Mouse (Mus musculus): ENCODE data around the gene Fiz1. TPM values are rescaled to one million over a fixed set of nuclear protein-coding genes. Genes with fewer than 3 reads are reported as not detected.

Gene Fiz1
- polyA plus RNA-seq, 1 experiment from 2014 or later, result 48.6 TPM

DNA sequence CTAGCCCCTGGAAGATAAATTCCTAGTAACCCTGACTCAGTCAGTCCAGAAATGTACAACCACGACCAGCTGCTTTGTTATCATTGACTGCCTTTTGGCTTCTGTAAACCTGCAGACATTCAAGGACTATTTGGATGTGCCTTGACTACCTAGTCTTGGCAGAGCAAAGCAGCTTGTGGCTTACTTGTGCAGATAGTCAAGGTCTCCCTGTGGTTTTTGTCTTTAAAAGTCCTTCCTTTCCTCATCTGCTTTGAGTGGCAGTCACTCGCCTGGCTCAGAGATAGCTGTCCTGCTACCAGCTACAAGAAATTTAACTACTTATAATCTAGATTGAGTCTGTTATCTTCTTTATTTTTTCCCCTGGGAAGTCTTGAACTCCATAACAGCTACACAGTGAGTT is 30.5 kb upstream of the Fiz1 start:
- no peaks in the 10 kb centered on the region for H3K27me3 ChIP-seq (ENCODE audit: control insufficient read depth, insufficient read depth, low read length)
- no peak overlapping the region for H3K27ac ChIP-seq (ENCODE audit: low read depth, low read length)
- ATAC-seq (ENCODE audit: low FRiP score, low TSS enrichment), result no peak
- H3K9me3 ChIP-seq (ENCODE audit: control insufficient read depth, low read length), result no peaks in the 10 kb centered on the region
- no peaks in the 10 kb centered on the region for H3K4me1 ChIP-seq (ENCODE audit: control insufficient read depth, insufficient read depth, low read length)
- no peaks in the 10 kb centered on the region for H3K36me3 ChIP-seq (ENCODE audit: control insufficient read depth, insufficient read depth, low read length)
- no peak overlapping the region for H3K9ac ChIP-seq (ENCODE audit: low read depth, low read length)
- 85% methylated on average over 2 of the region's 2 CpGs for whole genome bisulfite sequencing
- H3K4me3 ChIP-seq (ENCODE audit: low read length), result no peak overlapping the region
- no peak overlapping the region for H3K4me2 ChIP-seq (replicated peaks; ENCODE audit: low read depth, low read length)

DNA sequence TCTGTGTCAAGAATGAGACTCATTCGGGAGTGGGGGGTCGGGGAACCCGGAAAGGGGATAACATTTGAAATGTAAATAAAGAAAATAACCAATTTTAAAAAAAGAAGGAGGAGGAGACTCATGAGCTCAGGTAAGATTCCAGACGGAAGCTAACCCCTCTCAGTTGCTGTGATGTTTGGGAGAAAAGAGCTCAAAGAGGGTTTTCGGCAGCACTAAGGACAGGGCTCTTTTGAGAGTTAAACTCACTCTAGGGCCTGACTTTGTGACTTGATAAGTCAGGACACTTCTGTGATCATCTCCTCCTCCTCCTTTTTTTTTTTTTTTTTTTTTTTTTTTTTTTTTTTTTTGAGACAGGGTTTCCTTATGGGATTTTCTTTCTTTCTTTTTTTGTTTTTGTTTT is 24.4 kb upstream of the Fiz1 start:
- WGBS, result 45% methylated on average over 5 of the region's 5 CpGs
- Histone ChIP-seq H3K36me3 (ENCODE audit: control insufficient read depth, insufficient read depth, low read length) (peaks cover 19% of the 10 kb centered on the region; the same call in 1 of the 2 replicates), H3K9me3 (ENCODE audit: control insufficient read depth, low read length) (0 out of 2 replicates have a peak, but pooled peaks cover 3% of the 10 kb centered on the region), H3K27ac (ENCODE audit: low read depth, low read length) (0 out of 2 replicates have a peak overlapping the region, but pooled peaks have one; percentile 94), H3K4me2 (replicated peaks; ENCODE audit: low read depth, low read length) (peak overlapping the region; percentile 52), H3K27me3 (ENCODE audit: control insufficient read depth, insufficient read depth, low read length) (no peaks in the 10 kb centered on the region), H3K9ac (ENCODE audit: low read depth, low read length) (peak overlapping the region; percentile 85; the same call in 1 of the 2 replicates), H3K4me1 (ENCODE audit: control insufficient read depth, insufficient read depth, low read length) (no peaks in the 10 kb centered on the region), H3K4me3 (ENCODE audit: low read length) (peak overlapping the region; percentile 67)
- no peak for ATAC-seq (ENCODE audit: low FRiP score, low TSS enrichment)

DNA sequence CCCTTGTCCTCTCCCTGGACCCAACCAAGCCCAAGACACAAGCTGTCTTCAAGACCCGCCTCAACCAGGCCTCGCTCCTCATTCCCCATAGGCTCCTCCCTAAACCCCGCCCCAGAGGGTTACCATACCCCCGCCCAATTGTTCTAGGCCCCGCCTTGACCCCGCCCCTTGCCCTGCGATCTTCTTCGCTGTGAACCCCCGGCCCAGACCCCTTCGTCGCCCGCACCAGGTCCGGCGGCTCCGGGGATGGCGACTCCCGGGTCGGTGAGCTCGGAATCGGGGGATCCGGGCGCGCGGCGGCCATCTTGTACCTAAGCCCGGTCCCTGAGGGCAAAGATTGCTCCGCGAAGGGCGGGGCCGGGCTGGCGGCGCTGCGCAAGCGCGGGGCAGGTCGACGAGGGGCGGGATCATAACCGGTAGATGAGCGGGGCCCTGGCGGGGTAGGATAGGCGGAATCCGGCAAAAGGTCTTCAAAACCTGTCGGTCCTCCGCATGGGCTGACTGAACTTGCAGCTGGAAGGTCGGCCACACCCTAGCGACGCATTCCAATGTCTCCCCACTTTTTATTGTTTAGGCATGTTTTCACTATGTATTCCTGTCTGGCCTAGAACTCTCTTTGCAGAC is 23.7 kb upstream of the Fiz1 start, which contains the start of gene Zfp784:
TSS of gene Zfp784 (minus strand) at position 338 of the 624 bp plus-strand sequence.
- peak; percentile 96 for ATAC-seq (ENCODE audit: low FRiP score, low TSS enrichment)
- H3K9ac ChIP-seq (ENCODE audit: low read depth, low read length), result peak within 1 kb of the TSS; percentile 85
- peak within 1 kb of the TSS; percentile 67 for H3K4me3 ChIP-seq (ENCODE audit: low read length)
- peak within 1 kb of the TSS; percentile 52 for H3K4me2 ChIP-seq (replicated peaks; ENCODE audit: low read depth, low read length)
- WGBS, result under 1% methylated on average over 48 of the region's 48 CpGs
- H3K9me3 ChIP-seq (ENCODE audit: control insufficient read depth, low read length), result 0 out of 2 replicates have a peak, but pooled peaks cover 3% of the 10 kb centered on the region
- H3K4me1 ChIP-seq (ENCODE audit: control insufficient read depth, insufficient read depth, low read length), result no peaks in the 10 kb centered on the region
- no peaks in the 10 kb centered on the region for H3K27me3 ChIP-seq (ENCODE audit: control insufficient read depth, insufficient read depth, low read length)
- peaks cover 27% of the 10 kb centered on the region for H3K36me3 ChIP-seq (ENCODE audit: control insufficient read depth, insufficient read depth, low read length)
- H3K27ac ChIP-seq (ENCODE audit: low read depth, low read length), result peak within 1 kb of the TSS; percentile 94

DNA sequence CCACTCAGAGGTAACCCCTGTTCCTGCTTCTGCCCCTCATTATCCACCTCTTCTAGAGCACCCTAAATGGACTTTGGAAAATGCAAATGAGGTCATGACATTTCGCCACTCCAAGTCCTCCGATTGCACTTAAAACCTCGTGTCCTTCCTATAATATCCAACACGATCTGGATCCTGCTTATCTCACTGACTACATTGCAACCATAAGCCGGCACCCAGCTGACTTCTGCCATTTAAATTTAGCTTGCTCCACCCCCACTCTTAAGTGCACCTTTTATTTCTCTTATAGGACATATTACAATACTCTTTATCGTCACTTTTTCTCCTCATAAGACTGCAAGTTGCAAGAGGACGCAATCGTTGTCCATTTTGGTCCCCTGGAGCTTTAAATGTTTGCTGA is 23.0 kb upstream of the Fiz1 start:
- Histone ChIP-seq H3K4me2 (replicated peaks; ENCODE audit: low read depth, low read length) (peak overlapping the region; percentile 52), H3K9me3 (ENCODE audit: control insufficient read depth, low read length) (peaks cover 6% of the 10 kb centered on the region; the same call in 1 of the 2 replicates), H3K4me1 (ENCODE audit: control insufficient read depth, insufficient read depth, low read length) (no peaks in the 10 kb centered on the region), H3K36me3 (ENCODE audit: control insufficient read depth, insufficient read depth, low read length) (peaks cover 34% of the 10 kb centered on the region), H3K4me3 (ENCODE audit: low read length) (peak overlapping the region; percentile 67; the same call in 1 of the 2 replicates), H3K27me3 (ENCODE audit: control insufficient read depth, insufficient read depth, low read length) (no peaks in the 10 kb centered on the region), H3K9ac (ENCODE audit: low read depth, low read length) (peak overlapping the region; percentile 85; the same call in 1 of the 2 replicates), H3K27ac (ENCODE audit: low read depth, low read length) (no peak overlapping the region)
- ATAC-seq (ENCODE audit: low FRiP score, low TSS enrichment), result no peak
- WGBS, result 89% methylated on average over 8 of the region's 8 CpGs

DNA sequence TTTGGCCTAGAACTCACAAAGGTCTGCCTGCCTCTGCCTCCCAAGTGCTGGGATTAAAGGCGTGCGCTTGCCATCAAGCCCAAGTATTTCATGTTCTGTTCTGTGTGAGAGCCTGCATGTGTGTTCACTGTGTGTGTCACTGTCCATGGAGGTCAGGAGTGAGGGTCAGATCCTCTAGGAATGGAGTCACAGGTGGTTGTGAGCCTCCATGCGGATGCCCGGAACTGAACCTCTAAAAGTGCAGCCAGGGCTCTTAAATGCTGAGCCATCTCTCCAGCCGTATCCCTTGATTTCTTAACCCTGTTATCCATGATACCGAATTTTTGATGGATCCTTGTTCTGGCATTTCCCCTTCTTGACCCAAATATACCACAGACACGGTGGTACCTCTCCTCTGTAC is 22.5 kb upstream of the Fiz1 start:
- no peak for ATAC-seq (ENCODE audit: low FRiP score, low TSS enrichment)
- Histone ChIP-seq H3K4me3 (ENCODE audit: low read length) (no peak overlapping the region), H3K27ac (ENCODE audit: low read depth, low read length) (no peak overlapping the region), H3K9me3 (ENCODE audit: control insufficient read depth, low read length) (peaks cover 10% of the 10 kb centered on the region), H3K4me1 (ENCODE audit: control insufficient read depth, insufficient read depth, low read length) (no peaks in the 10 kb centered on the region), H3K4me2 (replicated peaks; ENCODE audit: low read depth, low read length) (no peak overlapping the region), H3K9ac (ENCODE audit: low read depth, low read length) (no peak overlapping the region), H3K36me3 (ENCODE audit: control insufficient read depth, insufficient read depth, low read length) (peaks cover 39% of the 10 kb centered on the region), H3K27me3 (ENCODE audit: control insufficient read depth, insufficient read depth, low read length) (no peaks in the 10 kb centered on the region)
- WGBS, result 92% methylated on average over 7 of the region's 7 CpGs

DNA sequence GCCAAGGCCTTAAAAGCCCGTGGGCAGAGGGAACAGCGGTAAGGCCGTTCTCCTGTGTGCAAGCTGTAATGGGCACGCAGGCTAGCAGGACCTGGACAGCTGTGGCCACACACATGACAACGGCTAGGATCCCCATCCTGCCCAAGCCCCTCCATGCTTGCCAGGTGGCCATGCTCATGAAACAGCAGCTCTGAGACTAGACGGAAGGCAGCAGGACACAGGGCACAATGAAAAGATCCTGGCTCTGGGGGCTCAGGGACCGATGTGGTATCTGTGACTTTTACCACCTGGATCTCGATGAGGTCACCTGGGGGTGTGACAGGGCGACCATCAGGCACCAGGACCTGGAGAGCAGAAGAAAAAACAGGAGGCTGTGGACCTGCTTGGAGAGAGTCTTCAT is 21.6 kb upstream of the Fiz1 start:
- Histone ChIP-seq H3K4me2 (replicated peaks; ENCODE audit: low read depth, low read length) (no peak overlapping the region), H3K9me3 (ENCODE audit: control insufficient read depth, low read length) (peaks cover 19% of the 10 kb centered on the region), H3K9ac (ENCODE audit: low read depth, low read length) (no peak overlapping the region), H3K27ac (ENCODE audit: low read depth, low read length) (no peak overlapping the region), H3K4me1 (ENCODE audit: control insufficient read depth, insufficient read depth, low read length) (no peaks in the 10 kb centered on the region), H3K27me3 (ENCODE audit: control insufficient read depth, insufficient read depth, low read length) (no peaks in the 10 kb centered on the region), H3K36me3 (ENCODE audit: control insufficient read depth, insufficient read depth, low read length) (peaks cover 47% of the 10 kb centered on the region), H3K4me3 (ENCODE audit: low read length) (no peak overlapping the region)
- 93% methylated on average over 9 of the region's 9 CpGs for WGBS
- ATAC-seq (ENCODE audit: low FRiP score, low TSS enrichment), result no peak

DNA sequence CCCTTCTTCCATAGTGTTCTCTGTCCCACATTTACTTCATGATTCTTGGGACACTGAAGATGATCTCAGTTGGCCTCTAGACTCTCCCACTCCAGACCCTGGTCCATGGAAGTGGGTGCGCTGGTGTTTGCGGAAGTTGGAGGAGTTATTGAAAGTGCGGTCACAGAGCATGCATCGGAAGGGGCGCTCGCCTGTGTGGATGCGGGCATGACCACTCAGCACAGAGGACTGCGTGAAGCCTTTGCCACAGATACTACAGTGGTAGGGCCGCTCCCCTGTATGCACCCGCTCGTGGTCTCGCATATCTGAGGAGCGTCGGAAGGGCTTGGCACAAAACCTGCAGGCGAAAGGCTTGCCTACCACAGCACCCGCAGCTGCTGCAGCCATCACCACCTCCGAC is 21.1 kb upstream of the Fiz1 start:
- peaks cover 24% of the 10 kb centered on the region for H3K9me3 ChIP-seq (ENCODE audit: control insufficient read depth, low read length)
- WGBS, result 96% methylated on average over 17 of the region's 17 CpGs
- H3K9ac ChIP-seq (ENCODE audit: low read depth, low read length), result no peak overlapping the region
- H3K4me2 ChIP-seq (replicated peaks; ENCODE audit: low read depth, low read length), result no peak overlapping the region
- H3K36me3 ChIP-seq (ENCODE audit: control insufficient read depth, insufficient read depth, low read length), result peaks cover 53% of the 10 kb centered on the region
- no peak overlapping the region for H3K4me3 ChIP-seq (ENCODE audit: low read length)
- no peak for ATAC-seq (ENCODE audit: low FRiP score, low TSS enrichment)
- H3K4me1 ChIP-seq (ENCODE audit: control insufficient read depth, insufficient read depth, low read length), result no peaks in the 10 kb centered on the region
- no peaks in the 10 kb centered on the region for H3K27me3 ChIP-seq (ENCODE audit: control insufficient read depth, insufficient read depth, low read length)
- H3K27ac ChIP-seq (ENCODE audit: low read depth, low read length), result no peak overlapping the region

DNA sequence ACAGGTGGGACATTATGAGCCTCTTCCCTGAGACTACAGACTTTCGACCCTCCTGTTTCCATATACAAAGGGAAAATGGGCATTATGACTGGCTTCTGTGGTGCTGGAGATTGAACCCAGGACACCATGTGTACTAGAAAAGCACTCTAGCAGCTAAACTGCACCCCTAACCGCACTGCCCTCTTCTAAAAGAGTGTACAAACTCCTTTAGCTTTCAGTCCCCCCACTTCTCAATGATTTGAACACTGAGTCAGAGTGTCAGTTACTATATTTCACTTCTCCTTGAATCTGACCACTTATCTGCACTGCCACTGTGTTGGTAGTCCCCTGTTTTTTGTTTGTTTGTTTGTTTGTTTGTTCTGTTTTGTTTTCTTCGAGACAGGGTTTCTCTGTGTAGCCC is 19.3 kb upstream of the Fiz1 start, which contains the start of gene 4632433K11Rik:
TSS of gene 4632433K11Rik (plus strand) at position 301 of the 400 bp plus-strand sequence.
- WGBS, result 87% methylated on average over 3 of the region's 3 CpGs
- no peak within 1 kb of the TSS for H3K27ac ChIP-seq (ENCODE audit: low read depth, low read length)
- ATAC-seq (ENCODE audit: low FRiP score, low TSS enrichment), result no peak
- H3K9me3 ChIP-seq (ENCODE audit: control insufficient read depth, low read length), result peaks cover 43% of the 10 kb centered on the region
- H3K36me3 ChIP-seq (ENCODE audit: control insufficient read depth, insufficient read depth, low read length), result peaks cover 71% of the 10 kb centered on the region
- H3K4me2 ChIP-seq (replicated peaks; ENCODE audit: low read depth, low read length), result no peak within 1 kb of the TSS
- no peak within 1 kb of the TSS for H3K4me3 ChIP-seq (ENCODE audit: low read length)
- H3K27me3 ChIP-seq (ENCODE audit: control insufficient read depth, insufficient read depth, low read length), result no peaks in the 10 kb centered on the region
- H3K4me1 ChIP-seq (ENCODE audit: control insufficient read depth, insufficient read depth, low read length), result no peaks in the 10 kb centered on the region
- H3K9ac ChIP-seq (ENCODE audit: low read depth, low read length), result no peak within 1 kb of the TSS

DNA sequence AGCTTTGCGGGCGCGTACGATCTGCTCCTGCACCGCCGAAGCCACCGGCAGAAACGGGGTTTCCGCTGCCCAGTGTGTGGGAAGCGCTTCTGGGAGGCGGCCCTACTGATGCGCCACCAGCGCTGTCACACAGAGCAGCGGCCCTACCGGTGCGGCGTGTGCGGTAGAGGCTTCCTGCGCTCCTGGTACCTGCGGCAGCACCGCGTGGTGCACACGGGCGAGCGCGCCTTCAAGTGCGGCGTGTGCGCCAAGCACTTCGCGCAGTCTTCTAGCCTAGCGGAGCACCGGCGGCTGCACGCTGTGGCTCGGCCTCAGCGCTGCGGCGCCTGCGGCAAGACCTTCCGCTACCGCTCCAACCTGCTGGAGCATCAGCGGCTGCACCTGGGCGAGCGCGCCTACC is 17.0 kb upstream of the Fiz1 start:
- no peak overlapping the region for H3K4me2 ChIP-seq (replicated peaks; ENCODE audit: low read depth, low read length)
- 84% methylated on average over 46 of the region's 46 CpGs for WGBS
- no peak for ATAC-seq (ENCODE audit: low FRiP score, low TSS enrichment)

More for the DNA sequence above, 17.0 kb upstream of the Fiz1 start:
- Histone ChIP-seq H3K9ac (ENCODE audit: low read depth, low read length) (no peak overlapping the region), H3K27me3 (ENCODE audit: control insufficient read depth, insufficient read depth, low read length) (no peaks in the 10 kb centered on the region), H3K36me3 (ENCODE audit: control insufficient read depth, insufficient read depth, low read length) (peaks cover 87% of the 10 kb centered on the region), H3K4me1 (ENCODE audit: control insufficient read depth, insufficient read depth, low read length) (no peaks in the 10 kb centered on the region), H3K27ac (ENCODE audit: low read depth, low read length) (no peak overlapping the region), H3K4me3 (ENCODE audit: low read length) (0 out of 2 replicates have a peak overlapping the region, but pooled peaks have one; percentile 9), H3K9me3 (ENCODE audit: control insufficient read depth, low read length) (peaks cover 44% of the 10 kb centered on the region)
